Mouse (Mus musculus): ENCODE results near the gene Cabp2.

DNA sequence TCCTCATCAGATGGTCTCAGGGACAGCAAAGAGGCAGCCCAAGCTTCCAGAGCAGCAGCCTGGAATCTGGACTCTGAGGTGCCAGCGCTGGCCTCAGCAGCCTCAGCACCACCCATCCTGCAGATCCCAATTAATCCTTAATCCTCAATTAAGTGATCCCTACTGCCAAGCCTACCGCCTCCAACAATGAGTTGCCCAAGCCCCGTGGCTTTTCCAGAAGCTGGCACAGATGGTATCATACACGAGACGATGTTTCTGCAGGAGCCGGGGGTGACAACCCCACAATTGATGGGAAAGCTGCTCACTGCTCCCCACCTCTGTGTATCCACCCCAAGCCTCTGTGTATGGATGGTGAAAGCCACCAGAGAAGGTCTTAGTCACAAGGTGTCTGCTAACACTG is 7.8 kb downstream of the Cabp2 start:
- TF ChIP-seq CTCF (IDR thresholded peaks at IDR 0.05; ENCODE audit: low read depth) (no peak), EP300 (optimal IDR thresholded peaks at IDR 0.05) (no peak)
